Mouse (Mus musculus): ENCODE measurements around the gene Pld6.

- no peak for TF ChIP-seq POLR2A (IDR thresholded peaks at IDR 0.05; ENCODE audit: insufficient read length, low read depth)
- no peak for TF ChIP-seq POLR2AphosphoS2 (IDR thresholded peaks at IDR 0.05; ENCODE audit: insufficient read length, low read depth)
- TF ChIP-seq MAX (IDR thresholded peaks at IDR 0.05; ENCODE audit: low read depth), result no peak
- TF ChIP-seq TCF12 (IDR thresholded peaks at IDR 0.05; ENCODE audit: insufficient read depth, poor library complexity, severe bottlenecking), result no peak
- no peak for TF ChIP-seq MYOD1 (IDR thresholded peaks at IDR 0.05; ENCODE audit: control insufficient read depth in 1 of 3, insufficient read length in 2 of 3, low read depth in 2 of 3)
- TF ChIP-seq USF1 (IDR thresholded peaks at IDR 0.05; ENCODE audit: low read depth), result no peak
- TF ChIP-seq TCF3 (IDR thresholded peaks at IDR 0.05; ENCODE audit: insufficient read length, low read depth), result no peak
- no peak for TF ChIP-seq E2F4 (IDR thresholded peaks at IDR 0.05; ENCODE audit: insufficient read depth)
Observed at GRCm38 (mm10) chr11:59746614-59747013, 40.8 kb downstream of the Pld6 start.
